Mouse (Mus musculus) right cerebral cortex, postnatal 25 days (tissue): ENCODE data around the gene Jakmip3.

Source experiments
- DNase-seq: peaks from one replicate; pipeline ENCODE4 v3.0.0; 2022

The Jakmip3 gene

DNA sequence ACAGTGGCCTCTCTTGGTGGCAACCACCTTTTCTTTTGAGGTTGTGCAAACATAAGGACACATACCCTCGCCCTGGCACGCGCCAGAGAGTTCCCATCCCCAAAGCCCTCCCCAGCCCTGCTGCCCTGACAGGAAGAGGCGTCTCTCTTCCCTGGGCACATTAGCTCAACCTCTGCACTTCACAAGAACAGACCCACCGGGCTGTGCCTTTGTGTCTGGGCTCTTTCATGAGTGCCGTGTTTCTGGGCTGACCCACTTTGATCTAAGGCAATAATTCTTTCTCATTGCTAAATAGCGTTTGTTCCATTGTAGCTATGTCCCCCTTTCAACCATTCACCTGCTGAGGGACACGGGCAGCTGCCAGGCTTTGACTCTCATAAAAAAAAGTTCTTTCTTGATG is 7.8 kb downstream of the Jakmip3 start:
- DNase-seq = no peak

DNA sequence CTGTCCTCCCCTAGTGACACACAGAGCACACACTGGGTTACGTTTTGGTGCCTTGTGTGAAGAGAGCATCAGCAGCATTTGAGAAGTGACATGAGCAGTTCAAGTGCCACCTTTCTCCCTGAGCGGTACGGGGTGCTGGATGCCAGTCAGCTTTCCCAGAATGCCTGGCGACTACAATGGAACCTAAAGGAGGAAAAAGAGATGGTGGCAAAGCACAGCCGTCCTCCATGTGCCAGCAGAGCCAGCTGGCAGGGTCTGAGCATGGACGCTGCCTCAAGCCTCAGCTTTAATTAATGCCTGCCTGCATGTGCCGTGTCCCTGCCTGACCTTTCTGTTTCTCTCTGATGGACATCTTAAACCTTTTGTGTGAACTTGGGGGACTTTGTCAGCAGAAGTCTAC is 15.3 kb downstream of the Jakmip3 start:
- DNase-seq = no peak

DNA sequence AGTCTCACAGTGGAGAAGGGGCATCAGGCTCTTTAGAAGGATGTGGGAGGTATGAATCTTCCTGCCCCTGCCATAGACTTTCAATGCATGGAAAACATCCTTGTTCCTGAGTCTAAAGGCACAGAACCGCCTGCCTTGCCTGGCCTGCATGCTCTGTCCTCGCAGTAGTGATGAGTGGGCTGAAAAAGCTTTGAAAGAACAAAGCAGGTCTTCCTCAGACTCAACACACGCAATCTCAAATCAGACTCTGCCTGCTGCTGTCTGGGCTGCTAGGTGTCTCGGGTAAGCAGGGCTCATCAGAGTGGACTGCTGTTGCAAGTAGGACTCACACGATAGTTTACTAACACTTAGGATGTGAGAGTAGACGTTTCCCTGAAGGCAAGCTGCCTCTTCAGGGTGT is 16.6 kb downstream of the Jakmip3 start:
- DNase-seq = no peak

DNA sequence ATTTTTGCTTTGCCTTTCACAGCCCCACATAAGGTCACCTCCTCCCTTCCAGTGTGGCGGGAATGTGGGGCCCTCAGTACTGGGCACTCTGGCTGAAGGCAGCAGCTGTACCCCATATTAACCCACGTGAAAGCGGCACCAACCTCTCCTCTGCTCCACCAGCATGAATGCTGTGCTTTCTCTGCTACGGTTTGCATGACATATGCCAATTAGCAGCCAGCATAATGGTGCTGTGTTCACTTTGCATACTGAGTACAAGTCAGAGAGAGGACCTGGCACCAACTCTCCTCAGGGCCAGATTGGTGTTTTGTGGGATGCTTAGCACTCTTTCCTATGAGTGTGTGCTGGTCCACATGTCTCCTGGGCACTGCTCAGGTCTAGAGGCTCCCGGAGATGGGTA is 19.2 kb downstream of the Jakmip3 start:
- no peak for DNase-seq

DNA sequence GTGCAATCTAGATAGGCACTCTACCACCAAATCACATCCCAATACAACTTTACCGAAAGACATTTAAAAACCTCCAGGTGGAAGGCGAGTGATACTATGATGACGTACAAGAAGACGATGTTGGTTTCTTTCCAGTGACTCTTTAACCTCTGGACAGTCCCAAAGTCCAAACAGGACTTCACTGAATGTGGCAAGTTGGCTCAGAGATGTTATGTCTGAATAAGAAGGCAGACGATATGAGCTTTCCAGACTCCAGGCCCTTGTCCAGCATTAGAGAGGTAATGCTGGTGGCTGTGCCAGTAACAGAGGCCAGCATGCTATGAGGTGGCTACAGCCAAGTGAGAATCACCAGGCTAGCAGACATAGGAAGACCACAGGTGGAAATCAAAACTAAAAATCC is 23.2 kb downstream of the Jakmip3 start:
- no peak for DNase-seq

DNA sequence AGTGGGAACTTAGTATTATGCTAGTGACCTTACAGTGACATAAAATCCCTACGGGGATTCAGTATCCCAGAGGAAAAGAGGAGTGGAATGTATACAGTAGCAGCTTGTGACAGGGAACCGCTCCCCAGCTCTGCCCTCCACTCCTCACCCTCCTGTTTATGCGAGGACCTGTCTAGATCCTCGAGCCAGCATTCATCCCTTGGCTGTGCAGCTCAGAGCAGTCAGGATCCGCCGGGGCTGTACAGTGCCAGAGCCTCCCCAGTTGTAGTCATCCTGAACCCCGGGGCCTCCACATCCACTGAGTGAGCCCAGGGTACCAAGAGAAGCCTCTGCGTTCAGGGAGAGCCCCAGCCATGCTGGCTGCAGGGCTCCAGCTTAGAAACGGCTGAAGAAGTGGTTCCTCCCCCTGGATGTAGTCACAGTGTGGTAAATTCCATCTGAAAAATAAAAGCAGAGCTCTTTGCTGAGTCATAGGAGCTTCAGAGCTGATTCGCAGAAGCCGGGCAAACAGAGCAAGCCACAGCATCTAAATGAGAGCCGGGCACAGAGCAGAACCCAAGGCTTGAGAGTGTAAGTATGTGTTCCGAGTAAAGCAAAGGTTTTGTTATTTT is 27.6 kb downstream of the Jakmip3 start:
- peak; percentile 45 for DNase-seq

DNA sequence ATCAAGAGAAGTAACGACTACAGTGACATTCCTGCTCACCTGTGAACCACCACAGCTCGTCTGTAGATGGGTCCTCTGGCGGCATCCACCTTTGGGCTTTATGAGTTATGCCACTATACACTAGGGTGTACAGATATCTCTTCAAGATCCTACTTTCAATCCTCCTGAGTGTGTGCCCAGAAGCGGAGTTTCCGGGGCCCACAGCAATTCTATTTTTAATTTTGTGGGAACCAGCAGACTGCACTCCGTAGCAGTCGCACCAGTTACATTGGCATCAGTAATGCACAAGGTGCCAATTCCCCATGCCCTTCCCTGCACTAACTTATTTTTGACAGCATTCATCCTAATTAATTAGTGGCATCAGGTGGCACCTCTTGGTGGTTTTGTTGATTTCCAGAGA is 37.0 kb downstream of the Jakmip3 start:
- DNase-seq = no peak

DNA sequence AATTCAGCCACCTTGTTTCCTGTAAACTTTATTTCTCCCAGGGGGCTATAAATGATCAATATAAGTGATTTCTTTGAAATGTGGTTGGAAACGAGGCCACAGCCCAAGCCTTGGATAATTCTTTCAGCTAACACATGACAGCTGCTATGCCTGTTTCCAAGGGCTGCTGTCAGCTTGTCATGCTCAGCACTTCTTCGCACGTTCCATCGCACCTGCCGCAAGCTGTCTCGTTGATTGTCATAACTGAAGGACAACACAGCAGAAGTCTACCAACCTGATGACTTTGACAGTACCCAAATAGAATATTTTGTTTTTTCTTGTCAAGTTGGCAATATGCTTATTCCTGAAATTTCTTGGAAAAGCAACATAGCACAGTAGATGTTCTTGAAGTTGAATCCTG is 44.0 kb downstream of the Jakmip3 start:
- DNase-seq = no peak

DNA sequence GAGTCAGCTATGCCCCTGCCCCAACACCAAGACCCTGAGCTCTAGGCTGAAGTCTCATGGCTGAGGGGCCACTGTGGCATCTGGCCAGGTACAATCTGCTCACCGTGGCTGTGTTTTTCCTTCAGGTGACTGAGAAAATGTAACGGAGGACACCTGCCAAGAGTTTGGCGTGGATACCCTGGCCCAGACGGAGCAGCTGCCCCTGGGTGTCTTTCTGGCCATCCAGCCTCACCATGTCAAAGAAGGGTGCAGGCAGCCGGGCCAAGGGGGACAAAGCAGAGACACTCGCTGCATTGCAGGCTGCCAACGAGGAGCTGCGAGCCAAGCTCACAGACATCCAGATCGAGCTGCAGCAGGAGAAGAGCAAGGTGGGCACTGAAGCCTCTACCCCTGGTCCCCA is 48.6 kb downstream of the Jakmip3 start:
- no peak for DNase-seq

DNA sequence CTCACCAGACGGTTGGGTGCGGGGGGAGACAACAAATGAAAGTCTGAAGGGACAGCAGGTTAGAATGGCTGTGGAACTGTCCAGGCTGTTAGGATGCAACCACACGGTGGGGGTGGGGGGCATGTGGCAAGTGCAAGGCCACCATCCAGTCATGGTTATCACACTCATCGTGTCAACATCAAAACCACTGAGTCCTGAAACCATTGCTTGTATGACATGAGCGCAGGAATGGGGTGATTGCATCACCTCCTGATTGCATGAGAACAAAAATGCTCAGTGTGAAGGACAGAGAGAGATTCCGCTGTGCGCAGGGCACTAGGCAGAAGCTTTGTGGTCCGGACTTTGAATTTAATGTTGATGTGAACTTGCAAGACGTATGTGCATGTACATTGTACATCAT is 62.2 kb downstream of the Jakmip3 start:
- DNase-seq = no peak

DNA sequence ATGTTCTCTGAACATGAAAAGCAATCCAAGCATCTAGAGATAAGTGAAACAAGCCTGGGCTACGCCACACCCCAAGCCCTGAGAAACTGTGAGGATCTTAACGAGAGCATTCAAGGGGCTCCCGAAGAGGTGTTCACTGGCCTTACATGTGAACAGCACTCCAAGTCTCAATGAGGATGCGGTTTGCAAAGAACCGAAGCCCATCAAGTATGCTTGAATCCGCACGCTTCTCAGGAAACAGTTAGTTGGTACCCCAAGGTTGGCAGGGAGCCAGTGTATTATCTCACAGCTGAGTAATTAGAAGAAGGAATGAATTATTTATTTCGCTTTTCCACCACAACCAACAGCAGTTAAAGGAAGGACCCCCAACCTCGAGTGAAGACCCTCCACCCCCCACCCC is 62.7 kb downstream of the Jakmip3 start:
- no peak for DNase-seq

DNA sequence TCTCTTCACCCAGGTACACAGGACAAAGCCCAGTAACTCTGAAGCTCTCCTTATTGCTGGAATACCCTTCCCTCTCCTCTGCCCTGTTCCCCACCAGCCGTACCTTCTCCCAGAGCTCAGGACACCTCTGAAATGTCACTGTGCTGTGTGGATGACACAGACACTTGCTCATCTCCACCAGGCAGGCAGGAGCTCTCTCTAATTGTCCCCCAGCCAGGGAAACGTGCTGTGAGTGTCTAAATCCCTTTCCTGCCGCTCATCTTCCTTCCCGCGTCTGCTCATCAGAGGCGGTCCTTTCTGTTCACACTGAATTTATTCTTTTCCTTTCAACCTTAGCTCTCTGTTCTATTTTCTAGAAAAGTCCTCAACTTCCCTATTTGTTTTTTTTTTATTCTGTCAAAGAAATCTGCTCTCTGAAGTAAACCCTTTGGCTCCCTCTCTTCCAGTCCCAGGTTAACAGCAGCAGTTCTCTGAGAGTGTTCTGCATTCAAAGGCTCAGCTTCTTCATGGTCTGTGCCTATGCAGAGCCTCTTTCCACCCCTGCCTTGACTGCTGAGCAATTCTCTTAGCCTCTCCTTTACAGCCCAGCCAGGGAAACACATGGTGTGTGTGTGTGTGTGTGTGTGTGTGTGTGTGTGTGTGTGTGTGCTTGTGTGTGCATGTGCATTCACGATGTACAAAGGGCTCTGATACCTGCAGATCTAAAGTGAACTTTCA is 69.4 kb downstream of the Jakmip3 start:
- no peak for DNase-seq

DNA sequence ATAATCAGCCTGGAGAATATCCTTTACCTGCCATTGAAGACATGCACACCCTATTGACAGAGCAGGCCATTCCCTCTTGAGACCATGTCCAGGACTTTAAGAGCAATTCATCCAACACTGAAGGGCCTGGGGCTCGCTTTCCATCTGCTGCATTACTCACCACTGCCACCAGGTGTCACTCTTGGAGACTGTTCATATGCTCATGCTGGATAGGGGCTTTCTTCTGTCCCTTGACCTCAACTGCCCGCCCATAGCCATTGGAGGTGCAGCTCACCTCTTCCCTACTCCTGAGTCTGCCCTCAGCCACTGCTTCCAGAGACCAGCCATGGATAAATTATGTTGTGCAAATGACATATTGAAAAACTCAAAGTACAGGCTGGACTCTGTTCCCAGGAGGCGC is 70.5 kb downstream of the Jakmip3 start:
- DNase-seq = no peak

DNA sequence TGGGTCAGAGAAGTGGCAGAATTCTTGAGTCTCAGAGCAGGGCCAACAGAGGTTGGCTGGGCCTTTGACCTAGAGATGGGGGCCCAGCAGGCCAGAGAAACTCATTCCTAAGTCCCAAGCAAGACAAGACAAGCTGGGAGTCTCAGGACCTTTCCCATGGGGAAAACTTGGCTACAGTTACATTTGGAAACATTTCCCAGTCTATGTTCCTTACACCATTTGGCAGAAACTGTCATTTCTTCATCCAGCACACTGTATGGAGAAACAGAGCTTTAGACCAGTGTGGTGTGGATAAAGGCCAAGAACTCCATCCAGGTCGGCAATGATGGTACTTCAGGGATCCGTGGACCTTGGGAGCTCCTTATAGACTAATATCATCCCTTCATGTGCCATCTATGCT is 71.1 kb downstream of the Jakmip3 start:
- no peak for DNase-seq

DNA sequence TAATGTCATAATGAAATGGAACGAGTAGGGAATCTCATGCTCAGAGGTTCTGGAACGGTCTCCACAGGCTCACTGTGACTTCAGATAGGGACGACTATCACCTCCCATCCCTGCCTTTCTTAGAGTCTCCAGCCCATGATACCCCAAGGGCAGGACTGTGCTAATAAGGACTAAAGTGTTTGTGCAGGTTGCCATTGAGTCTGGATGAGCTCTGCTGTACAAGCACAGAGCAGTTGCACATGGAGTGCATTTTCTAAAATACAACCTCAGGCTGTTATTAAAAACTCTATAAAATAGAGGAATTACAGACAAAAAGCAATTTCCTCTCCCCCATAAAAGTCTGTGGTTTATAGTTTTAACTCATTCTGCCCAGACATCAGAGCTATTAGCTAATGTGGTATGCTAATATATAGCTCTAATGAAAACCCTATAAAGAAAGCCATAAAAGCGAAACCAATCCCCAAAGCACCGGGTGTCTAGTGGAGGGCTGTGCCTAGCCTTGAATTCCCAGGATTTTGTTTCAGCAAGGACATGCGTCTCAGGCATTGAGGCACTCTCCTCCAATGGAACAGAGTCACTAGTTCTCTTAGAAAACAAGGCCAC is 72.3 kb downstream of the Jakmip3 start:
- DNase-seq = no peak

DNA sequence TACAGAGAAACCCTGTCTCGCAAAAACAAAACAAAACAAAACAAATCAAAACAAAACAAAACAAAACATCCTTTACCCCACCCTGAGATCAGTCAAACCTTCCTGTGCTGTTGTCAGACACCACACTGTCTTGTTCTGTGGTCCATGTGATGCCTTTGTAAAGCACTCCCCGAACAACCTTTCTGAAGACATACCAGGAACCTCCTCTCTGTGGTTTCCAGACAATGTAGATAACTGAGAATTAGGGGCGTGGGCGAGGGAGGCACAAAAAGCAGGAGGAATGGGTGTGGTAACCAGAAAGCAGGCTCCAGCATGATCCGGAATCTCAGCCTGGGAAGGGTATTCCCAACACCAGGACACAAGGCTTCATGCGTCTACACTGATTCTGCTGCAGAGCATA is 74.6 kb downstream of the Jakmip3 start:
- DNase-seq = no peak

DNA sequence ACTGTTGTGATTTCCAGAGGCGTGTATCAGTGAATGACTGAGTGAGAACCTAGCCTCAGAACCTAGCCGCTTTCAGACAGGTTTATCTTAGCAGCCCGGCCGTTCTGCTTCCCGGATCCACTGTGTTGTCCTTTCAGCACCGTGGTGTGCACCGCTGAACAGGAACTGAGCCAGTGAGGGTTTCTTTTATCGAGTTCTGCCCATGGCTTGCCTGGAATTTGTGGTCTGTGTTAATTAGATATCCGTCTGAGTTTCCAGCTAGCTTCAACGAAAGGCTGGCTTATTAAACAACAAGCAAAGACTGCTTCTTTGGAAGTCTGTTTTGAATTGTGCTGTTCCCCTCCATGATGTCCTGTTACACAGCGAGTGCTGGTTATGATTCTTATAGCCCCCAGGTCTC is 75.8 kb downstream of the Jakmip3 start:
- DNase-seq = no peak

DNA sequence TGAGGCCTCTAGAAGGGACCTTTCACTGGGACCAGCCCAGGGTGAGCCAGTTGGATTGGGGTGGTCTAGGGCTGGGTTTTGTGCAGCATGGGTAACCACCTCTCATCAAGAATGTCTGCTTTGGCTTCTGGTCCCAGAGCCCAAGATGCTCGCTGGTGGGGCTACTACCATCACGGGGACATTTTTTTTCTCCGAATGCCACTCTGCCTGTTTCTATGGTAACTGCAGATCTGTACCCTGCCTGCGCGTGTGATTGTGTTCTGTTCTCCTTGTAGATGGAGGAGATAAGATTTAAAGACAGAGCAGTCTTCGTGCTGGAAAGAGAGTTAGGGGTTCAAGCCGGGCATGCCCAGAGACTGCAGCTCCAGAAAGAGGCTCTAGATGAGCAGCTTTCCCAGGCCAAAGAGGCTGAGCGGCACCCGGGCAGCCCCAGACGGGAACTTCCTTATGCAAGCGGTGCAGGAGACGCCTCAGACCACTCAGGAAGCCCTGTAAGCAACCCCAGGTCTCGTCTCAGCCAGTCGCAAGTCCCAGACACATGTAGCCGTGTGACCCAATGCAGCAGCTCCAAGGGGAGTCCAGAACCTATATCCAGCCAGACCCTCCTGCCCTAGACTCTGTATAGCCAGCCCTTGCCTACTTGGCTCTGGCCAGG is 76.8 kb downstream of the Jakmip3 start:
- no peak for DNase-seq

DNA sequence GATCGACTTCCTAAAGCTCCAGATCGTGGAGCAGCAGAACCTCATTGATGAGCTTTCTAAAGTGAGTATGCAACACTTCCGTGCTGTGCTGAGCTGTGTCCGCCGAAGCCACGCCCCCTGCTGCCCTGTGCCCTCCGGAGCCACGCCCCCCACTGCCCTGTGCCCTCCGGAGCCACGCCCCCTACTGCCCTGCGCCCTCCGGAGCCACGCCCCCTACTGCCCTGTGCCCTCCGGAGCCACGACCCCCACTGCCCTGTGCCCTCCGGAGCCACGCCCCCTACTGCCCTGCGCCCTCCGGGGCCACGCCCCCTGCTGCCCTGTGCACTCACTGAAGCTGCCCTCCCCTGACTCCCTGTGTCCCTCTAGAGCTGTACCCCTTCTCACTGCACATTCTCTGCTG is 80.4 kb downstream of the Jakmip3 start:
- DNase-seq = no peak

DNA sequence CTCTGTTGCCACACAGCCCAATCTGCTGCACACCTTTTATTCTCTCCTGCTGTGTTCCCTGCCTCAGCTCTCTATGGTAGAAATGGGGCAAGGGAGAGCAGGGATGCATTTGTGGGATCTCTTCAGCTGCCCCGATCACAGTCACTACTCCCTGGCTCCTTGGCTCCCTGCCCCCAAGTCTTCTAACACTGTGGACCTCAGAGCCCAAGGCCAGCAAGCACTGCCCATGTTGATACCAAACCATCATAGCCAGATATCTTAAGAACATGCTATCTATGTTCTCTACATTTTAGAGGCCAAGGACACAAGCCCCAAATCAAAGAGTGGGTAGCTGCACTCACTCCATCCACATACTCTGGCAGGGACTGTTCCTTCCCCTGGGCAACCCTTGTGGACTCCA is 80.8 kb downstream of the Jakmip3 start:
- no peak for DNase-seq

DNA sequence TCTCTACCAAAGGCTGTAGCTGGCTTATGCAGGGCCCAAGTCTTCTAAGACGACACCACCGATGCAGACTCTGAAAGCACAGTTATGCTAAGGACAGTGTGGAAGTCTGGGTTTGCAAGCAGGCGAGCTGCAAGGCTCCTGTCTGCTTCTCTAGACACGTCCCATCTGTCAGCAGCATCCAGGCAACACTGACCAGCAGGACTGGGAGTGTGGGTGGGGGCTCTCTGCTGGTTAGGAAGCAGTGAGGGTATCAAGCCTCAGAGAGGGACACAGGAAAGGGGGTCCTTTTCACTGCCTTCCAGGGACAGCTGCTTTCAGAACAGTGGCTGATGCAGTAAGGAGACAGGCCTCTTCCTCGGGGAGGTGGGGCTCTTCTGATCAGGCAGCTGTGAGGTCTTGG is 86.6 kb downstream of the Jakmip3 start:
- DNase-seq = no peak

DNA sequence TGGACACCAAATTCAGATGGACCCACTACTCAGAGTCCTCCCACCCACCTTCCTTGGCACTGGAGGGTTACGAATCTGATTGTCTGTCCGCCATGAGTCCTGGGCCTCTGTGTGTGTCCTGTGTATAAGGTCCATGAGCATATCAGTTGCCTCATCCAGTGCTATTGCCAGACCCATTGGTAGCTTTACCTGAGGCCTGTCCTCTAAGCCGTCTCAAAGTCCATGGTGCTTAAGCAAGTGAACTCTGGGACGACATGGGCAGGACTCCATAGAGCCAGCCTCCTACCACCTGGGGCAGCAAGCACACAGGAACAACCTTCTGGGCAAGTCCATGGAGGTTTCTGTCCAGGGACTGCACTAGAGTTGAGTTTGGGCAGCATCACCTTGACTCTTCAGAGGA is 90.7 kb downstream of the Jakmip3 start:
- no peak for DNase-seq

DNA sequence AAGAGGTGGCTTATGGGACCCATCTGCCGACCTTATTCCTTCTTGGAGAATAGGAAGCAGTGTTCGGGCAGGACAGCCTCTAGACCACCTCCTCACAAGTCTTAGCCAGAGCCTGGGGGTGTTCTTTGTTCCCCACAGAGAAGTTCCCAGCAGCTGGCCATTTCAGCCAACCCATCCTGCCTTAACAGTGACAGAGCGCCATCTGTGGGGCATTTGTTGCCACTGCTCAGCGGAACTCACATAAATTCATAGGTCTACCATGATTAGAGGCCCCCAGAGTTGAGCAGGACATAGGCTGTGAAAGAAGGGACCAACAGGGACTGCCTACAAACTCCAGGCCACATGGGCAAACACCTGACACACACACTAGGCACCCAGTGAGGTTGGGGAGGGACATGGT is 122.9 kb downstream of the Jakmip3 start:
- no peak for DNase-seq

DNA sequence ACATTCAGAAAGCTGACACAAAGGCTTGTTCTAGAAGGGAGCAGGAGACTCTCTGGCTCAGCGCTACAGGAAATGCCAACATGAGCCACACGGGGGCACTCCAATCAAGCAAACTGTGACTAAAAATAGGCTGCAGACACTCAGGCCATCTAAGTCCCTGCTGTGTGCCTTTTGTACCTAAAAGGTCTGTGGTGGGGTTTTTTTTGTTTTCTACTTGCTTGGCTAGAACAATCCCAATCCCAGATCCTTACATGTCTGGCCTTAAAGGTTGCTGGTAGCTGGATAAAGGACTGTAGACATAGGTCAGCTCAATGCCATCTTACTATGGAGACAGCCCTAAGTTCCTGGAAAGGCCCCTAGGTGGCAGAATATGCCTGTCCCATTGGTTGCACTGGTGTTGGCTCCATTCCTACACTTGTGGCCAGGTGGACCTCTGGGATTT is 127.7 kb downstream of the Jakmip3 start:
- peak; percentile 72 for DNase-seq
